ENCODE assay signal across 24 mouse cellular contexts in genomic region chr19:29518922-29519321, GRCm38 (mm10).
"Had no signal": no experiment of that assay in that cellular context is flagged by ENCODE, and none has a peak within 500 bp of the region (broad histone marks: within the 10 kb centered on the region; RNA-seq: fewer than 3 reads in every experiment).

No protein-coding gene starts in this region.

- H3K9ac ChIP-seq: heart, embryonic 12.5 days; hindbrain, embryonic 13.5 days; hindbrain, embryonic 15.5 days; kidney, embryonic 15.5 days; limb, embryonic 13.5 days; limb, embryonic 15.5 days; liver, embryonic 12.5 days; liver, embryonic 14.5 days had no signal

- H3K36me3 ChIP-seq: hindbrain, embryonic 13.5 days; hindbrain, embryonic 15.5 days had no signal

- H3K9me3 ChIP-seq: hindbrain, embryonic 13.5 days; hindbrain, embryonic 15.5 days; kidney, embryonic 15.5 days; limb, embryonic 15.5 days; liver, embryonic 12.5 days had no signal

- DNase-seq: gastrocnemius, postnatal 10 days; gastrocnemius, postnatal 36 days; heart, adult 18-20 months; heart, postnatal 10 days; heart, postnatal 36 days; kidney, adult 11 months; kidney, adult 2 months; kidney, adult 9 months; kidney, postnatal 14 days; kidney, postnatal 36 days; layer of hippocampus, adult 9-11 months; layer of hippocampus, postnatal 36 days; left cerebral cortex, postnatal 4 days had no signal

- ATAC-seq: hindbrain, postnatal 0 days; intestine, embryonic 16.5 days; liver, embryonic 12.5 days had no signal

- H3K27me3 ChIP-seq: heart, embryonic 12.5 days; hindbrain, embryonic 13.5 days; hindbrain, embryonic 15.5 days; kidney, embryonic 15.5 days; limb, embryonic 13.5 days; limb, embryonic 15.5 days; liver, embryonic 12.5 days had no signal

- H3K27ac ChIP-seq: hindbrain, embryonic 13.5 days; hindbrain, embryonic 15.5 days; hindbrain, postnatal 0 days; kidney, embryonic 15.5 days; kidney, postnatal 0 days; limb, embryonic 13.5 days; limb, embryonic 15.5 days; liver, embryonic 12.5 days; liver, embryonic 14.5 days had no signal

- H3K4me2 ChIP-seq: heart, embryonic 12.5 days; hindbrain, embryonic 13.5 days; hindbrain, embryonic 15.5 days; kidney, embryonic 15.5 days; limb, embryonic 13.5 days; limb, embryonic 15.5 days; liver, embryonic 12.5 days had no signal

- H3K4me3 ChIP-seq: heart, embryonic 12.5 days; hindbrain, embryonic 13.5 days; hindbrain, embryonic 15.5 days; kidney, embryonic 15.5 days; limb, embryonic 13.5 days; limb, embryonic 15.5 days; liver, embryonic 12.5 days had no signal
